Mouse (Mus musculus) megakaryocyte, embryonic 14.5 days (primary cell): ENCODE data around the gene Stoml1.

ENCODE experiments used
- FLI1 ChIP-seq: IDR thresholded peaks from 2 replicates; pipeline ENCODE4 v1.6.1; 2012; ENCODE audit warnings: low read length, inconsistent platforms, mixed read lengths
- GATA1 ChIP-seq: IDR thresholded peaks from 3 replicates; pipeline ENCODE4 v1.6.1; 2012; ENCODE audit warnings: mixed read lengths, low read length, inconsistent platforms, borderline replicate concordance

DNA sequence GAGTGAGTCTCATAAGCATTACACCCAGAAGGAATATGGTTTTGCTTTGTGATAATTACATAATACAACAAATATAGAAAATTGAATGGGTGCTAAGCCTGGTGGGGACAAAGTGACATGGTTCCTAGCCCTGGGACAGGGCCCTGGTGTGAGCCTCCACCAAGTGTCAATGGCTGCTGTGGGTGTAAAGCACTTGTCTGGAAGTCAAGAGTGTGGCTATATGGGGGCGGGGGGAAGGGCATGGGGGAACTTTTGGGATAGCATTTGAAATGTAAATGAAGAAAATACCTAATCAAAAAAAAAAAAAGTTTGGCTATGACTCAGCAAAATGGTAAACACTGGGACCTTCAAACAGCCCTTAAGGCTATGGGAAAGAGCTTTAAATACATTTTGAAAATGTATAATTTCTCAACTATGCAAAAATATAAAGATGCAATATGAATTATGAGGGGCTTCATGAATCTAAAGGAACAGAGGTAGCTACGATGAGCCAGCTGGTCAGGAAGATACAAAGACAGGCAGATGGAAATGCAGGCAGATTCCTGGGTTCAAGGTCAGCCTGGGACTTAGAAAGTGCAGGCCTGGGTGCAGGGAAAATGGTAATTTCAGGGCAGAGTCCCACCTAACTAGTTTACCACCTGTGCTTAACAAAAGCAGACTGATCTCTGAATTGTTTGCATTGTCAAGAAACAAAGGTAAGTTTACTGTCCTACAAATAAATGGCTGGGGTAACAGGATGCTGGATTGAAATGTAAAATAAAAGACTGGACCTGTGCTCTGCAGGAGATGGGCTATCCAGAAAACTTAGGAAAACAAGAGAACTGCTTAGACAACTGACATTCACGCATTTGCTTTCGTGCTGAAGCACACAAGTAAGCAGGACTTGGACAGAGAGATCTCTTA, 26.1 kb downstream of the Stoml1 start:
- TF ChIP-seq GATA1, result no peak
- TF ChIP-seq FLI1, result no peak
